Mouse (Mus musculus): Measurements from ENCODE around the gene Edaradd. TPM values are rescaled to one million over a fixed set of nuclear protein-coding genes. Genes with fewer than 3 reads are reported as not detected.

Gene Edaradd
- total and polyA plus RNA-seq, 2 experiments from 2014 or later: 0.11 TPM; not detected in 1

DNA sequence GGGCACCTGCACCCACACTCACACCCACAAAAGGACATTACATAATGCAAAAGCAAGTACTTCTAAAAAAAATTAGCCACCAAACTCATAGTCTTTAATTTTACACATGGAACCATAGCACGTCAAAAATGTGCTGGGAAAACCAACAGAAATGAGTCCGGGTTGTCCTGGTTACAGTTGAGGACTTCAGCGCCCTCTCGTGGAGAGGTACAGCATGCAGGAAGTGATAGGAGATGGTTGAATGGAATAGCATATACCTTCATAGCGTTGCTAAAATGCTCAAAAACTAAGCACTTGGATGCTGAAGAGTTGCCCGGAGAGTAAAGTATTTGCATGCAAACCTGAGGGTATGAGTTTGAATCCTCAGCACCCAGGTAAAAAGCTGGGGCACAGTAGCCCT lies 17.7 kb upstream of the Edaradd start:
- H3K27me3 ChIP-seq (ENCODE audit: control insufficient read depth, insufficient read depth, low read length): 0 out of 2 replicates have a peak, but pooled peaks cover 9% of the 10 kb centered on the region
- ATAC-seq (ENCODE audit: insufficient read depth, low read depth): no peak
- no peak overlapping the region for H3K27ac ChIP-seq (ENCODE audit: low read depth)
- no peak overlapping the region for H3K4me2 ChIP-seq (ENCODE audit: low read depth, low read length)
- 66% methylated on average over 6 of the region's 6 CpGs for WGBS
- TF ChIP-seq CTCF (IDR thresholded peaks at IDR 0.05; ENCODE audit: low read depth): peak; percentile 12; the same call in 1 of the 2 replicates
- TF ChIP-seq EP300 (IDR thresholded peaks at IDR 0.05; ENCODE audit: low read depth): no peak
- no peaks in the 10 kb centered on the region for H3K36me3 ChIP-seq (replicated peaks; ENCODE audit: control insufficient read depth, insufficient read depth, low read length)
- peaks cover 11% of the 10 kb centered on the region for H3K4me1 ChIP-seq (ENCODE audit: control insufficient read depth, insufficient read depth)
- no peak overlapping the region for H3K9ac ChIP-seq (replicated peaks; ENCODE audit: low read depth, low read length)
- H3K4me3 ChIP-seq (ENCODE audit: low read depth, low read length): no peak overlapping the region
- DNase-seq (ENCODE audit: low spot score): no peak
- H3K9me3 ChIP-seq (replicated peaks; ENCODE audit: control insufficient read depth, low read length): no peaks in the 10 kb centered on the region

DNA sequence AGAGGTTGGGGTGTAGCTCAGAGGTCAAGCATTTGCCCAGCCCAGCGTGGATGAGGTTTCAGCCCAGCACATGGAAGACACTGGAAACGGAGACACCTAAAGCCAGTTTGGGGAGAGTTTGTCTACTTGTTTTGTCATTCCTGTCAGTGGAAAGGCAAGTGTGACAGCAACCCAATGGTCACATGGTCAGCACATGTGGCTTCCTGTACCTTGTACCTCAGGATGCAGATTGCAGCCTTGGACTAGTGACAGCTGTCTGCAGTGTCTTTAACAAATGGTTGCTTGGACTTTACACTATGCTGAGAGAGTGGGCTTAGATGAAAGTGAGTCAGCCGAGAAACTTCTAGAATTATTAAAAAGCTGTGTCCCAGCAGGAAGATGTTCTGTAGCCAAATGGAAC lies 14.4 kb upstream of the Edaradd start:
- H3K9ac ChIP-seq (replicated peaks; ENCODE audit: low read depth, low read length): no peak overlapping the region
- no peaks in the 10 kb centered on the region for H3K4me1 ChIP-seq (ENCODE audit: control insufficient read depth, insufficient read depth)
- no peak for TF ChIP-seq EP300 (IDR thresholded peaks at IDR 0.05; ENCODE audit: low read depth)
- no peak for TF ChIP-seq CTCF (IDR thresholded peaks at IDR 0.05; ENCODE audit: low read depth)
- no peak for DNase-seq (ENCODE audit: low spot score)
- H3K27ac ChIP-seq (ENCODE audit: low read depth): no peak overlapping the region
- H3K36me3 ChIP-seq (replicated peaks; ENCODE audit: control insufficient read depth, insufficient read depth, low read length): no peaks in the 10 kb centered on the region
- H3K4me2 ChIP-seq (ENCODE audit: low read depth, low read length): no peak overlapping the region
- H3K9me3 ChIP-seq (replicated peaks; ENCODE audit: control insufficient read depth, low read length): no peaks in the 10 kb centered on the region
- WGBS: 74% methylated on average over 3 of the region's 3 CpGs
- no peaks in the 10 kb centered on the region for H3K27me3 ChIP-seq (ENCODE audit: control insufficient read depth, insufficient read depth, low read length)
- no peak for ATAC-seq (ENCODE audit: insufficient read depth, low read depth)
- no peak overlapping the region for H3K4me3 ChIP-seq (ENCODE audit: low read depth, low read length)

DNA sequence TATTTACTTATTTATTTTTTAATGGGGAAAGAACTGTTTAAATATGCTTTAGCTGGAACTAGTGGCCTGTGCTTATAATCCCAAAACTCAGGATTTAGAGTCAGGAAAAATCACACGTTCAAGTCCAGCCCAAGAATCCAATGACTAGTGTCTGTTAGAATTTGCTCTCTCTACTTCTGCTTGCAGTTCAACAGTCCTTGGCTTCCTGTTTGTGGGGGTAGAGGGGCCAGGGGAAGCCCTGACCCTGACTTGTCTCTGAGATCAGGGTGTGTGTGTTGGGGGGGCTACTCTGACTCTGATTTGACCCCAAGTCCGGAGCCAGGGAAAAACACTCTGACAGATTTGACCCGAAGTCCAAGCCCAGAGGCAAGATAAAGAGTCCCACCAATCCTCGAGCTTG lies 5.4 kb upstream of the Edaradd start:
- no peak overlapping the region for H3K27ac ChIP-seq (ENCODE audit: low read depth)
- no peaks in the 10 kb centered on the region for H3K27me3 ChIP-seq (ENCODE audit: control insufficient read depth, insufficient read depth, low read length)
- no peaks in the 10 kb centered on the region for H3K4me1 ChIP-seq (ENCODE audit: control insufficient read depth, insufficient read depth)
- H3K36me3 ChIP-seq (replicated peaks; ENCODE audit: control insufficient read depth, insufficient read depth, low read length): no peaks in the 10 kb centered on the region
- H3K4me2 ChIP-seq (ENCODE audit: low read depth, low read length): no peak overlapping the region
- 83% methylated on average over 4 of the region's 4 CpGs for WGBS
- no peaks in the 10 kb centered on the region for H3K9me3 ChIP-seq (replicated peaks; ENCODE audit: control insufficient read depth, low read length)
- ATAC-seq (ENCODE audit: insufficient read depth, low read depth) (no peak), DNase-seq (ENCODE audit: low spot score) (no peak)
- no peak for TF ChIP-seq CTCF (IDR thresholded peaks at IDR 0.05; ENCODE audit: low read depth)
- no peak for TF ChIP-seq EP300 (IDR thresholded peaks at IDR 0.05; ENCODE audit: low read depth)
- H3K9ac ChIP-seq (replicated peaks; ENCODE audit: low read depth, low read length): no peak overlapping the region
- no peak overlapping the region for H3K4me3 ChIP-seq (ENCODE audit: low read depth, low read length)

DNA sequence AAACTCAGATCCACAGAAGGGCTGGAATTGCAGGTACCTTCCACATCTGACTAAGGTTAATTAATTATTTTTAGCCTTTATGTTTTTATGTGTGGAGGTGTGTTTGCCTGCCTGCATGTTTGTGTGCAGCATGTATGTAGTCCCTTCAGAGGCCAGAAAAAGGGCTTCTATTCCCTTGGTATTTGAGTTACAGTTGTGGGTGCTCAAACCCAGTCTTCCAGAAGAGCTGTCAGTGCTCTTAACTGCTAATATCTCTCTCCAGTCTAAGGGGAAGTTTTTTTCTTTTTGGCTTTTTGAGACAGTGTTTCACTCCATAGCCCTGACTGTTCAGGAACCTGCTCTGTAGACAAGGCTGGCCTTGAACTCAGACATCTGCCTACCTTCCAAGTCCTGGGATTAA lies 2.1 kb upstream of the Edaradd start:
- H3K9ac ChIP-seq (replicated peaks; ENCODE audit: low read depth, low read length): no peak overlapping the region
- H3K36me3 ChIP-seq (replicated peaks; ENCODE audit: control insufficient read depth, insufficient read depth, low read length): no peaks in the 10 kb centered on the region
- H3K4me3 ChIP-seq (ENCODE audit: low read depth, low read length): no peak overlapping the region
- H3K27ac ChIP-seq (ENCODE audit: low read depth): no peak overlapping the region
- peaks cover 17% of the 10 kb centered on the region; the same call in 1 of the 2 replicates for H3K27me3 ChIP-seq (ENCODE audit: control insufficient read depth, insufficient read depth, low read length)
- TF ChIP-seq EP300 (IDR thresholded peaks at IDR 0.05; ENCODE audit: low read depth) (no peak), CTCF (IDR thresholded peaks at IDR 0.05; ENCODE audit: low read depth) (no peak)
- no peak for ATAC-seq (ENCODE audit: insufficient read depth, low read depth)
- no peak for DNase-seq (ENCODE audit: low spot score)
- H3K9me3 ChIP-seq (replicated peaks; ENCODE audit: control insufficient read depth, low read length): no peaks in the 10 kb centered on the region
- peaks cover 5% of the 10 kb centered on the region; the same call in 1 of the 2 replicates for H3K4me1 ChIP-seq (ENCODE audit: control insufficient read depth, insufficient read depth)
- H3K4me2 ChIP-seq (ENCODE audit: low read depth, low read length): no peak overlapping the region

DNA sequence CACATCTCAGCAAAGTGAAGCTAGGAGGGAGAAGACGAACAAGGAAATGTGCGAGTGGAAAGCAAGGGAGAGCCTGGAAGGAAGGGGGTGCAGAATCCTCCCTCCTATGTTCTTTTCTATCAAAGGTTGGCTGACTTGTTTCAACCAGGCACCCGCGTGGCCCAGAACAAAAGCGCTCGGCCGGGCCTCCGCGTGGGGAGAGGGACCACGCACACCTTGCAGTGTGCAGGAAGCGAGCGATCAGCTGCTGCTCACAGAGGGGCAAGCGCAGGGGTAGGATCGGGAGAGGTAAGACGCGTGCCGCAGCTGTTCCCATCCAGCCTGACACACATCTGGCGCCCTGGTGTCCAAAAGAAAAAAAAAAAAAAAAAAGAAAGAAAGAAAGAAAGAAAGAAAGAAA lies 867 bp downstream of the Edaradd start:
- Histone ChIP-seq H3K4me2 (ENCODE audit: low read depth, low read length) (peak overlapping the region; percentile 88), H3K4me3 (ENCODE audit: low read depth, low read length) (peak overlapping the region; percentile 55), H3K27me3 (ENCODE audit: control insufficient read depth, insufficient read depth, low read length) (peaks cover 17% of the 10 kb centered on the region; the same call in 1 of the 2 replicates), H3K9ac (replicated peaks; ENCODE audit: low read depth, low read length) (peak overlapping the region; percentile 54; the same call in 1 of the 2 replicates), H3K36me3 (replicated peaks; ENCODE audit: control insufficient read depth, insufficient read depth, low read length) (no peaks in the 10 kb centered on the region), H3K9me3 (replicated peaks; ENCODE audit: control insufficient read depth, low read length) (no peaks in the 10 kb centered on the region), H3K27ac (ENCODE audit: low read depth) (no peak overlapping the region), H3K4me1 (ENCODE audit: control insufficient read depth, insufficient read depth) (peaks cover 5% of the 10 kb centered on the region; the same call in 1 of the 2 replicates)
- WGBS: 3% methylated on average over 18 of the region's 18 CpGs
- TF ChIP-seq CTCF (IDR thresholded peaks at IDR 0.05; ENCODE audit: low read depth): no peak
- no peak for TF ChIP-seq EP300 (IDR thresholded peaks at IDR 0.05; ENCODE audit: low read depth)
- DNase-seq (ENCODE audit: low spot score) (no peak), ATAC-seq (ENCODE audit: insufficient read depth, low read depth) (no peak)

Data from heart, postnatal 0 days (tissue).